Mouse (Mus musculus): Measurements from ENCODE around the gene Borcs5. TPM values are rescaled to one million over a fixed set of nuclear protein-coding genes. Genes with fewer than 3 reads are reported as not detected.
"Not testable (repeated sequence)": the region's sequence is repeated elsewhere in the genome, so short reads cannot be mapped to it uniquely, and the experiment has no call there.

The Borcs5 gene
- polyA plus RNA-seq, 1 experiment from 2014 or later: 20.0 TPM

GRCm38 (mm10) chr6:134664573-134664972, 25.3 kb downstream of the Borcs5 start:
- H3K36me3 ChIP-seq (ENCODE audit: insufficient read depth, low read length): no peaks in the 10 kb centered on the region
- no peak overlapping the region for H3K4me3 ChIP-seq (replicated peaks; ENCODE audit: low read depth, low read length)
- no peak overlapping the region for H3K27ac ChIP-seq
- no peak overlapping the region for H3K9ac ChIP-seq (ENCODE audit: low read depth, low read length)
- no peak for TF ChIP-seq CTCF (IDR thresholded peaks at IDR 0.05; ENCODE audit: low read depth)
- 0 out of 2 replicates have a peak, but pooled peaks cover 3% of the 10 kb centered on the region for H3K4me1 ChIP-seq (replicated peaks; ENCODE audit: insufficient read depth, low read length)
- ATAC-seq (replicated peaks; ENCODE audit: low FRiP score, low read depth): no peak
- no peaks in the 10 kb centered on the region for H3K9me3 ChIP-seq (replicated peaks; ENCODE audit: low read length)
- 68% methylated on average over 5 of the region's 5 CpGs for WGBS
- H3K27me3 ChIP-seq (ENCODE audit: insufficient read depth, low read length): no peaks in the 10 kb centered on the region
- DNase-seq (ENCODE audit: low spot score): no peak
- H3K4me2 ChIP-seq (ENCODE audit: low read length): no peak overlapping the region

DNA sequence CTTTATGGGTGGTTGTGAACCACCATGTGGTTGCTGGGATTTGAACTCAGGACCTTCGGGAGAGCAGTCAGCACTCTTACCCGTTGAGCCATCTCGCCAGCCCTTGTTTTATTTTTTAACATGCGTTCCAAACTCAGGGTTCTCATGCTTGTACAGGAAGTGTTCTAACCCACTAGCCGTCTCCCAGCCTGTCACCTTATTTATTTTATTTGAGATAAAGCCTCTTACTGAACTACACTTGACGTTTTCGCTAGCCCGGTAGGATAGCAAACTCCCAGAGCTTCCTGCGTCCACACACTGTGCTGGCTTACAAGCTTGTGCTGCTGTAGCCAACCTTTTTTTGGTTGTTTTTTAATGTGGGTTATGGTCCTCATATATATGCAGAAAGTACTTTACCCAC, 26.5 kb downstream of the Borcs5 start:
- no peaks in the 10 kb centered on the region for H3K36me3 ChIP-seq (ENCODE audit: insufficient read depth, low read length)
- H3K9ac ChIP-seq (ENCODE audit: low read depth, low read length): no peak overlapping the region
- H3K4me1 ChIP-seq (replicated peaks; ENCODE audit: insufficient read depth, low read length): 0 out of 2 replicates have a peak, but pooled peaks cover 3% of the 10 kb centered on the region
- no peak for TF ChIP-seq CTCF (IDR thresholded peaks at IDR 0.05; ENCODE audit: low read depth)
- no peaks in the 10 kb centered on the region for H3K9me3 ChIP-seq (replicated peaks; ENCODE audit: low read length)
- no peak for ATAC-seq (replicated peaks; ENCODE audit: low FRiP score, low read depth)
- 72% methylated on average over 9 of the region's 9 CpGs for WGBS
- H3K27ac ChIP-seq: no peak overlapping the region
- H3K4me2 ChIP-seq (ENCODE audit: low read length): no peak overlapping the region
- no peak for DNase-seq (ENCODE audit: low spot score)
- no peak overlapping the region for H3K4me3 ChIP-seq (replicated peaks; ENCODE audit: low read depth, low read length)
- no peaks in the 10 kb centered on the region for H3K27me3 ChIP-seq (ENCODE audit: insufficient read depth, low read length)

DNA sequence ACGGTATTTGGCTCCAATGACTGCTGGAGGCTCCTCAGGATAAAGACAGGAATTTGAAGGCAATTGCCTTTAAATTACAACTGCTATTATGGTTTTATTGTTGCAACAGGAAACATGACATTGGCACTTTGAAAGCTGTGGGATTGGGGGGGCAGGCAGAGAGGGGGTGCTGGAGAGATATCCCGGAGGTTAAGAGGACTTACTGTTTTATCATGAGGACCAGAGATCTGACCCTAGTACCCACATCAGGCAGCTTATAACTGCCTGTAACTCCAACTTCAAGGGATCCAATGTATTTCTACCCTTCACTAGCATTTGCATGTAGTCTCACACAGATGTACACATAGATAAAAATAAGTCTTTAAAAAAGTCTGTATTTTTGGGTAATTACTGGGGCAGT, 29.2 kb downstream of the Borcs5 start:
- H3K4me1 ChIP-seq (replicated peaks; ENCODE audit: insufficient read depth, low read length): 0 out of 2 replicates have a peak, but pooled peaks cover 9% of the 10 kb centered on the region
- no peak overlapping the region for H3K27ac ChIP-seq
- ATAC-seq (replicated peaks; ENCODE audit: low FRiP score, low read depth) (no peak), DNase-seq (ENCODE audit: low spot score) (no peak)
- no peak overlapping the region for H3K4me2 ChIP-seq (ENCODE audit: low read length)
- no peaks in the 10 kb centered on the region for H3K27me3 ChIP-seq (ENCODE audit: insufficient read depth, low read length)
- no peak overlapping the region for H3K9ac ChIP-seq (ENCODE audit: low read depth, low read length)
- WGBS: 49% methylated on average over 2 of the region's 2 CpGs
- no peaks in the 10 kb centered on the region for H3K9me3 ChIP-seq (replicated peaks; ENCODE audit: low read length)
- H3K4me3 ChIP-seq (replicated peaks; ENCODE audit: low read depth, low read length): no peak overlapping the region
- H3K36me3 ChIP-seq (ENCODE audit: insufficient read depth, low read length): no peaks in the 10 kb centered on the region
- TF ChIP-seq CTCF (IDR thresholded peaks at IDR 0.05; ENCODE audit: low read depth): no peak

DNA sequence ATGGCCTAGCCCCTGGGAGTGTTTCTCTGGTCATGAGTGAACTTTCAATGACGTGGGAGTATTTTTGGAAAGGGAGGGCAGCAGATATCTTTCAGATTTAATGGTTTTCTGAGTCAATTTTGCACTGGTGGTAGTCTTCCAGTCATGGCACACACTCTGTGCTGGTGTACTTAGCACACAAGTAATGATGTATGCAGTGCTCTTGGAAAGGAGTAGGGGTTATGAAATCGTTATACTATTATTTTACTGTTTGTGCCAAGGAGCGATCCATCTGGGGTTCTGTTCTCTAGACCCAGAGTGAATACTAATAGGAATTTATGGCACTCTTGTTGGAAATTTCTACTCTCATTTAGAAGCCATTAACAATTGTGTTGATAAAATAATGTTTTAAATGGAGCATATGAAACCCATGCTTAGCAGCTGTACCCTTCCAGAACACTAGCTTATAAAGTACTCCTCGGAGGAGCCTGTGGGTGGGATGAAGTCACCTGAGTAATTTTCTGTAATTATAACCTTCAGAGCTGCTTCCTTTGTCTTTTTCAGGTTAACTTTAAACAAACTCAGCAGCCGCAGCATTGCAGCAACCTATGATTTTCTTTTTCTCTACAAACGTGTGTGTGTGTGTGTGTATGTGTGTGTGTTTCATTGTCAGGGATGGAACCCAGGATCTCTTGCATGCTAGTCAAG, 30.0 kb downstream of the Borcs5 start:
- no peak overlapping the region for H3K4me2 ChIP-seq (ENCODE audit: low read length)
- no peaks in the 10 kb centered on the region for H3K9me3 ChIP-seq (replicated peaks; ENCODE audit: low read length)
- H3K36me3 ChIP-seq (ENCODE audit: insufficient read depth, low read length): no peaks in the 10 kb centered on the region
- ATAC-seq (replicated peaks; ENCODE audit: low FRiP score, low read depth) (no peak), DNase-seq (ENCODE audit: low spot score) (no peak)
- 70% methylated on average over 6 of the region's 6 CpGs for WGBS
- H3K4me1 ChIP-seq (replicated peaks; ENCODE audit: insufficient read depth, low read length): 0 out of 2 replicates have a peak, but pooled peaks cover 9% of the 10 kb centered on the region
- no peaks in the 10 kb centered on the region for H3K27me3 ChIP-seq (ENCODE audit: insufficient read depth, low read length)
- H3K27ac ChIP-seq: no peak overlapping the region
- H3K9ac ChIP-seq (ENCODE audit: low read depth, low read length): no peak overlapping the region
- TF ChIP-seq CTCF (IDR thresholded peaks at IDR 0.05; ENCODE audit: low read depth): no peak
- H3K4me3 ChIP-seq (replicated peaks; ENCODE audit: low read depth, low read length): no peak overlapping the region

DNA sequence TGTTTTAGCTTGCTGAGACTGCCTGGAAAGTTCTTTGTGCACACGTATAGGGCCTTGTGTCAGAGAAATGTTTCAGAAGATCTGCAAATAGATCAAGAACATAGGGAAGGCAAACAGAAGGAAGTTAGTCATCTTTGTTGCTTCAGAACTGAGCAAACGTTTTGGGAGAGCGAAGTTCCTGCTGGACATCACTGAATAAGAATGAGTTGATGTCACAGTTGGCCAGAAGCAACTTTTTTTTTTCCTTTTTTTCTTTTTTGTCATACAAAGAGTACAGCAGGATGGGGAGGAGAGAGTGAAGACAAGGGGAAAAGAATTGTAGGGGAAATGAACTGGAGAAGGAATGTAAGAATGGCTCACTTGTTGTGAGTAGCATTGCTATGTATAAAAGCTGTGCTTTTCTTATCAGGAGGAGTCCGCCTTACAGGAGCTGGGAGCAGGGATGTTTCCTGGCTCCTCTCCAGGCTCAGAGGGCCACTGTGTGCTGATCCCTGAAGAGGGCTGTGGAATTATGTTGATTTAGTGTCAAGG, 31.6 kb downstream of the Borcs5 start:
- 0 out of 2 replicates have a peak, but pooled peaks cover 6% of the 10 kb centered on the region for H3K4me1 ChIP-seq (replicated peaks; ENCODE audit: insufficient read depth, low read length)
- no peak; the same call in 1 of the 2 replicates for ATAC-seq (replicated peaks; ENCODE audit: low FRiP score, low read depth)
- WGBS: 39% methylated on average over 4 of the region's 4 CpGs
- no peak overlapping the region for H3K27ac ChIP-seq
- no peak overlapping the region for H3K4me2 ChIP-seq (ENCODE audit: low read length)
- no peak overlapping the region for H3K9ac ChIP-seq (ENCODE audit: low read depth, low read length)
- no peak for TF ChIP-seq CTCF (IDR thresholded peaks at IDR 0.05; ENCODE audit: low read depth)
- H3K36me3 ChIP-seq (ENCODE audit: insufficient read depth, low read length): no peaks in the 10 kb centered on the region
- no peaks in the 10 kb centered on the region for H3K9me3 ChIP-seq (replicated peaks; ENCODE audit: low read length)
- peak; percentile 63 for DNase-seq (ENCODE audit: low spot score)
- H3K4me3 ChIP-seq (replicated peaks; ENCODE audit: low read depth, low read length): no peak overlapping the region
- no peaks in the 10 kb centered on the region for H3K27me3 ChIP-seq (ENCODE audit: insufficient read depth, low read length)

- not testable (repeated sequence) for H3K9ac ChIP-seq (ENCODE audit: low read depth, low read length); H3K9me3 ChIP-seq (replicated peaks; ENCODE audit: low read length); H3K4me1 ChIP-seq (replicated peaks; ENCODE audit: insufficient read depth, low read length); H3K36me3 ChIP-seq (ENCODE audit: insufficient read depth, low read length); DNase-seq (ENCODE audit: low spot score); H3K27me3 ChIP-seq (ENCODE audit: insufficient read depth, low read length); H3K4me3 ChIP-seq (replicated peaks; ENCODE audit: low read depth, low read length); H3K27ac ChIP-seq; H3K4me2 ChIP-seq (ENCODE audit: low read length); ATAC-seq (replicated peaks; ENCODE audit: low FRiP score, low read depth)
- 90% methylated on average over 8 of the region's 8 CpGs for WGBS
These were observed 34.4 kb downstream of the Borcs5 start for GRCm38 (mm10) chr6:134673712-134674111.

All from kidney, postnatal 0 days (tissue).